Mouse (Mus musculus) lung, adult 10 weeks (tissue): Measurements from ENCODE around the gene Wdr45. TPM values are rescaled to one million over a fixed set of nuclear protein-coding genes. Genes with fewer than 3 reads are reported as not detected.

Experiments used
- polyA plus RNA-seq: library from polyadenylated mRNA; stranded (reverse); fragments of 350-450 nt; fragmentation: Illumina TruSeq; extraction: RNeasy Lipid Tissue Mini Kit (QIAGEN cat#74804); gene quantifications from one replicate; pipeline ENCODE4 v1.2.3, GENCODE M21; 2014; ENCODE audit warnings: low read depth, low replicate concordance; ENCODE audit not compliant: insufficient read depth

The Wdr45 gene
- 86.4 TPM for polyA plus RNA-seq

DNA sequence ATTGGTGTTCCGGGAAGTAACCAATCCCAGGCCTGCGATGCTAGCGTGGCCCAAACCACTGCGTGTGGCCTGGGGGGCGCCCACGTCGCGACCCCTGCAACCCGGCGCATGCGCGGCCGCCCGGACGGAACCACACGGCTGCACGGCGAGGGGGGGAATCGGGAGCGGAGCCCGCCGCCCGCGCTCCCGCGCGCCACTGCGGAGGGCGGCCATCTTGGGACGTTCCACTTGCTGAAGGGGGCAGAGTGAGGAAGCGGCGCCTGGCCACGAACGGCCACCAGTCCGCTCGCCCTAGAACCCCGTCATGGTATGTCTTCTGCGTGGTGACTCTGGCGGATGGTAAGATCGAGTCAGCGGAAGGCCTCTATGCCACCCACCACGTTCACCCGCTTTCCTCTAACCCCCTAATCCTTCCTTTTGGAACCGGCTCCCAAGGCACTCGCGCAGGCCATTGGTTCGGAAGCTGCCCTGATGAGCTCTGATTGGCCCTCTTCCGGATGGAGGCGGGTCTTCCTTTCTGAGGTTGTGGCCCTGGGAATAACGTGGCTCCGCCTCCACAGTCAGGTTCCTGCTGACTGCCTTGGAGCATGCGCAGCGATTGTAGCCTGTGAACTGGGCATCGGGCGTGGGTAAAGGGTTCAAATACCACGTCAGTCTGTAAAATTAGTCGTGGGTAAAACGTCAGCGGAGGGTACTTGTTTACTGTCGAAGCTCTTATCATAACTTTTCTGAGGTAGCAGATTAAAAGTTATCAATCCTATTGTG, at the start of gene Wdr45:
Gene Wdr45, plus strand, starts transcription at position 199 of the 765 bp plus-strand sequence.

GRCm38 (mm10) chrX:7670921-7671623, 43.1 kb upstream of the Wdr45 start, which contains the start of gene Plp2:
TSS of gene Plp2 (minus strand) at chrX:7671390.

DNA sequence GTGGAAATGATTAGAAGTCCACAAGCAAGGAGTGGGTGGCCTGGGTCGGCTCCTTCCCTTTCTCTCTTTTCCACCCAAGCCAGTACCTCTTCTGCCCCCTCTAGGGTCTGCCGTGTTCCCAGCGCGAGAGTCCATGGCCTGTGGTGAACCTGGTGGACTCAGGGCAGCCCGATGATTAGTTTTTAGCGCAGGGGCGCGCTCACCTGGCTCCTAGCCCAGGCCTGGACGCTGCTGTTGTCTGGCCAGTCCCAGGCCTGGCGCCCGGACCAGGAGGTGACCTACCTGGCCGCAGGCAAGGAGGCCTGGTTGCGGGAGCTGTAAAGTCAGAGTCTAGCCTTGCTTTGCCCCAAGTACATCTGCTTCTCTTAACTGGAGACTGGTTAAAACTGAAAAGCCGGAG, 33.3 kb upstream of the Wdr45 start, which contains the start of gene Magix:
Gene Magix, minus strand, starts transcription at position 388 of the 400 bp plus-strand sequence.

DNA sequence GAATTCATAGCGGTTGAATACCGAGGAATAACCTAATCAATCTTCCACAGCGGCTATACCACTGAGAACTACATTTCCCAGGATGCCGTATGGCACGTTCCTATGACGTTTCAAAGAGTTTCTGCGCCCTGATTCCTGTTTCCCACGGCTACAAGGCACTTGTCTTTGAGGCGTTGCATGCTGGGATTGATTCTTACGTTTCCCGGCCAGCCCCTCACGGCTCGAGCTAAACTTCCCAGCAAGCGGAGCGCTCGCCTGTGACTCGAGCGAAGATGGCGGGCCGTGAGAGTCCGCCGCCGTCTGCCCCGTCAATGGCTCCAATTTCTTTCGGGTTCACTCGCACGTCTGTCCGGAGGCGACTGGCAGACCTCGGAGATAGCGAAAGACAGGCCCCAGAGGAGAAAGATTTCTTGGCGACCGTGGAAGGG, 17.2 kb upstream of the Wdr45 start, which contains the start of gene Gpkow:
Gene Gpkow, plus strand, starts transcription at position 178 of the 428 bp plus-strand sequence.

GRCm38 (mm10) chrX:7721514-7722281, 7.6 kb downstream of the Wdr45 start, which contains the start of gene Gm45208:
TSS of gene Gm45208 (plus strand) at chrX:7722245.

DNA sequence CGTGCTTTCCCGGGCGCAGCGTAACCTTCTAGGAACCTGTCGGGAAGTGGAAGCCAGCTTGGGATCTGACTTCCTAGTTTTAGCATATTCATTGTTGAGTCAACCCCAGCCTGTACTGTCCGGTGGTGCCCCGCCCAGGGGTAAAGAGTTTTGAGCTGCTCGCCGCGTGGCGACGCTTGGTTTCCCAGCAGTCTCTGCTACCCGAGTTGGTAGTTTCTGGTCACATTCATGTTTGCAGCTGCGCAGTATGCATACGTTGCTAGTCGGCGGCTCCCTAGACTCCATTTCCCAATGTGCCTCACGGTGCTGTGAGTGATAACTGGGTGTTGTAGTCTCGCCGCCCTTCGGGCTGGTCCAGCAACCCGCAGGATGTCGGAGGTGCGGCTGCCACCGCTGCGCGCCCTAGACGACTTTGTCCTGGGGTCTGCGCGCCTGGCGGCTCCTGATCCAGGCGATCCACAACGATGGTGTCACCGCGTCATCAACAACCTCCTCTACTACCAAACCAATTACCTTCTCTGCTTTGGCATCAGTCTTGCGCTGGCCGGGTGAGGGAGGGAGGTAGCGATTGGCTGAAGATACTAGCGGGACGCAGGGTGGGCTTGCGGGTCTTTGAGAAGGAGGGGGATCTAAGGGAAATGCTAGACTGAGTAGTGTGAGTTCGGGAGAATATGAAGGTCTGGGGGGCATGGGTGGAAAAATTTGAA, 14.2 kb downstream of the Wdr45 start, which contains the start of gene Praf2:
Gene Praf2, plus strand, starts transcription at position 225 of the 707 bp plus-strand sequence.

GRCm38 (mm10) chrX:7750432-7751116, 36.4 kb downstream of the Wdr45 start, which contains the start of gene Ccdc120:
TSS of gene Ccdc120 (minus strand) at chrX:7750905.

GRCm38 (mm10) chrX:7762137-7762920, 48.2 kb downstream of the Wdr45 start, which contains the start of gene Tfe3:
TSS of gene Tfe3 (plus strand) at chrX:7762560.

Other genes with a start within 250 kb of the Wdr45 start
- 0.14 TPM for gene Foxp3, start 140.7 kb upstream of the Wdr45 start, polyA plus RNA-seq
- gene Ppp1r3f, start 140.1 kb upstream of the Wdr45 start, polyA plus RNA-seq = 1.2 TPM
- 11.5 TPM for gene Ccdc22, start 108.8 kb upstream of the Wdr45 start, polyA plus RNA-seq
- gene Cacna1f, start 107.2 kb upstream of the Wdr45 start, polyA plus RNA-seq = 0.08 TPM
- gene Syp, start 75.9 kb upstream of the Wdr45 start, polyA plus RNA-seq = 4.0 TPM
- gene Prickle3, start 57.1 kb upstream of the Wdr45 start, polyA plus RNA-seq = 4.0 TPM
- gene Plp2, start 42.9 kb upstream of the Wdr45 start, polyA plus RNA-seq = 161 TPM
- 6.1 TPM for gene Magix, start 33.1 kb upstream of the Wdr45 start, polyA plus RNA-seq
- gene Gpkow, start 17.2 kb upstream of the Wdr45 start, polyA plus RNA-seq = 18.2 TPM
- gene Gm45208, start 7.9 kb downstream of the Wdr45 start, polyA plus RNA-seq = not detected
- gene Praf2, start 14.1 kb downstream of the Wdr45 start, polyA plus RNA-seq = 16.3 TPM
- gene Ccdc120, start 36.6 kb downstream of the Wdr45 start, polyA plus RNA-seq = 6.8 TPM
- gene Tfe3, start 48.2 kb downstream of the Wdr45 start, polyA plus RNA-seq = 19.0 TPM
- 20.6 TPM for gene Gripap1, start 75.4 kb downstream of the Wdr45 start, polyA plus RNA-seq
- gene Kcnd1, start 108.0 kb downstream of the Wdr45 start, polyA plus RNA-seq = 0.20 TPM
- 30.7 TPM for gene Otud5, start 127.0 kb downstream of the Wdr45 start, polyA plus RNA-seq
- 6.7 TPM for gene Pim2, start 163.9 kb downstream of the Wdr45 start, polyA plus RNA-seq
- gene Slc35a2, start 169.7 kb downstream of the Wdr45 start, polyA plus RNA-seq = 24.4 TPM
- 63.7 TPM for gene Pqbp1, start 184.9 kb downstream of the Wdr45 start, polyA plus RNA-seq
- gene Timm17b, start 185.0 kb downstream of the Wdr45 start, polyA plus RNA-seq = 46.0 TPM
- not detected for gene Gm10491, start 193.5 kb downstream of the Wdr45 start, polyA plus RNA-seq
- gene Gm10490, start 195.2 kb downstream of the Wdr45 start, polyA plus RNA-seq = not detected
- 0.17 TPM for gene Pcsk1n, start 205.5 kb downstream of the Wdr45 start, polyA plus RNA-seq
- gene Eras, start 214.3 kb downstream of the Wdr45 start, polyA plus RNA-seq = not detected
- 3.4 TPM for gene Hdac6, start 233.6 kb downstream of the Wdr45 start, polyA plus RNA-seq